Comparison of ENCODE assay signal across 8 mouse cellular contexts in the genomic region with DNA sequence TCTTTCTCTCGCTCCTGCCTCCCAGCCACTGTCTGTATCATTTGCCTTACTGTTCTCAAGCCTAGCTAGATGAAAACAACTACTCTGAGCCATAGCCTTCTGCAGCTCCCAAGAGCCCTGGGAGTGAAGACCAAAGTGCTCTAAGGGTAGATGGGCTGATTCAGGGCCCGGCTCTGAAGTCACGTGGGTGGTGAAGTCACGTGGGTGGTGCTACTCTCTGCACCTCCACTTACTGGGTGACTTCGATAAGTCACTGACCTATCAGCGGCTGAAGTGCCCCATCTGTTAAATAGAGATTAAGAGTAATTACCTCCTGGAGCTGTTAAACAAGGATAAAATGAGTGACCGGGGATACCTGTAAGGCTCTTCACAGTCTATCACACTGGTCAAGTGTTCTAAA. TPM values are rescaled to one million over a fixed set of nuclear protein-coding genes. Genes with fewer than 3 reads are reported as not detected.
DNase-seq lines count a peak whose midpoint lies in the region; ATAC-seq and TF ChIP-seq lines count a peak whose summit lies in the region.

No protein-coding gene starts in this region.

- no peak overlapping the region for H3K9ac ChIP-seq in midbrain, embryonic 14.5 days (replicated peaks; ENCODE audit: low read length)
- no peak overlapping the region for H3K9ac ChIP-seq in forebrain, embryonic 14.5 days (ENCODE audit: low read length)
- H3K9ac ChIP-seq in forebrain, postnatal 0 days = no peak overlapping the region

- no peak for TF ChIP-seq POLR2A in myocyte (IDR thresholded peaks at IDR 0.05; ENCODE audit: insufficient read length, low read depth)

- DNase-seq in adrenal gland, postnatal 36 days = peak; percentile 44 to 52
- DNase-seq in adrenal gland, adult 18-20 months (ENCODE audit: low spot score in 2 of 2) = no peak
- DNase-seq in midbrain, embryonic 10.5 days (ENCODE audit: low spot score) = no peak
- no peak for DNase-seq in midbrain, embryonic 14.5 days
- peak; percentile 40 for DNase-seq in induced T-regulatory cell, adult 2 months (ENCODE audit: low read depth)
- no peak for DNase-seq in forebrain, embryonic 14.5 days (ENCODE audit: low spot score)
- no peak for DNase-seq in forebrain, postnatal 0 days

- H3ac ChIP-seq in myocyte (ENCODE audit: control insufficient read depth, insufficient read length) = no peak overlapping the region

- H3K79me2 ChIP-seq in myocyte (ENCODE audit: control insufficient read depth, insufficient read depth) = no peaks in the 10 kb centered on the region

- TF ChIP-seq CTCF in forebrain, postnatal 0 days (IDR thresholded peaks at IDR 0.05; ENCODE audit: low read depth) = no peak

- peaks cover 35% of the 10 kb centered on the region for H3K36me3 ChIP-seq in midbrain, embryonic 10.5 days
- H3K36me3 ChIP-seq in midbrain, embryonic 14.5 days (ENCODE audit: control insufficient read depth, insufficient read depth, low read length) = peaks cover 35% of the 10 kb centered on the region
- H3K36me3 ChIP-seq in myocyte (ENCODE audit: control insufficient read depth, insufficient read depth) = peaks cover 3% of the 10 kb centered on the region
- peaks cover 39% of the 10 kb centered on the region for H3K36me3 ChIP-seq in forebrain, embryonic 14.5 days (ENCODE audit: control insufficient read depth, insufficient read depth, low read length)
- H3K36me3 ChIP-seq in forebrain, postnatal 0 days (ENCODE audit: insufficient read depth) = peaks cover 33% of the 10 kb centered on the region

- peaks cover 31% of the 10 kb centered on the region for H3K27me3 ChIP-seq in midbrain, embryonic 10.5 days (ENCODE audit: low read depth, poor library complexity, severe bottlenecking)
- H3K27me3 ChIP-seq in midbrain, embryonic 14.5 days (ENCODE audit: control insufficient read depth, insufficient read depth, low read length) = peaks cover 11% of the 10 kb centered on the region
- H3K27me3 ChIP-seq in myocyte (ENCODE audit: control insufficient read depth, insufficient read depth, insufficient read length) = peaks cover 10% of the 10 kb centered on the region
- peaks cover 9% of the 10 kb centered on the region; the same call in 1 of the 2 replicates for H3K27me3 ChIP-seq in forebrain, embryonic 14.5 days (replicated peaks; ENCODE audit: control insufficient read depth, insufficient read depth, low read length)
- H3K27me3 ChIP-seq in forebrain, postnatal 0 days (ENCODE audit: insufficient read depth, low read length) = peaks cover 9% of the 10 kb centered on the region; the same call in 1 of the 2 replicates

- WGBS in midbrain, embryonic 10.5 days = 80% methylated on average over 7 of the region's 7 CpGs
- 75% methylated on average over 7 of the region's 7 CpGs for WGBS in midbrain, embryonic 14.5 days
- 80% methylated on average over 7 of the region's 7 CpGs for WGBS in forebrain, embryonic 14.5 days
- WGBS in forebrain, postnatal 0 days = 73% methylated on average over 7 of the region's 7 CpGs

- no peak overlapping the region for H3K4me3 ChIP-seq in midbrain, embryonic 10.5 days
- no peak overlapping the region for H3K4me3 ChIP-seq in midbrain, embryonic 14.5 days (replicated peaks; ENCODE audit: low read depth, low read length)
- H3K4me3 ChIP-seq in myocyte = no peak overlapping the region
- no peak overlapping the region for H3K4me3 ChIP-seq in forebrain, embryonic 14.5 days (ENCODE audit: low read depth, low read length)
- no peak overlapping the region for H3K4me3 ChIP-seq in forebrain, postnatal 0 days (ENCODE audit: low read depth, low read length)

- ATAC-seq in midbrain, embryonic 14.5 days (ENCODE audit: low FRiP score, low TSS enrichment) = no peak
- ATAC-seq in forebrain, embryonic 14.5 days = no peak
- no peak for ATAC-seq in forebrain, postnatal 0 days

- H3K4me1 ChIP-seq in midbrain, embryonic 10.5 days = peaks cover 33% of the 10 kb centered on the region
- H3K4me1 ChIP-seq in midbrain, embryonic 14.5 days (ENCODE audit: control insufficient read depth, insufficient read depth, low read length) = no peaks in the 10 kb centered on the region
- no peaks in the 10 kb centered on the region; the same call in 1 of the 2 replicates for H3K4me1 ChIP-seq in forebrain, embryonic 14.5 days (ENCODE audit: control insufficient read depth, insufficient read depth, low read length)
- H3K4me1 ChIP-seq in forebrain, postnatal 0 days (ENCODE audit: insufficient read depth) = no peaks in the 10 kb centered on the region

- H3K4me2 ChIP-seq in midbrain, embryonic 14.5 days (ENCODE audit: low read length) = no peak overlapping the region
- no peak overlapping the region for H3K4me2 ChIP-seq in myocyte (ENCODE audit: low read depth)
- no peak overlapping the region for H3K4me2 ChIP-seq in forebrain, embryonic 14.5 days (ENCODE audit: low read length)
- no peak overlapping the region for H3K4me2 ChIP-seq in forebrain, postnatal 0 days (ENCODE audit: low read depth)

- no peaks in the 10 kb centered on the region for H3K9me3 ChIP-seq in midbrain, embryonic 10.5 days (replicated peaks)
- H3K9me3 ChIP-seq in midbrain, embryonic 14.5 days (ENCODE audit: control insufficient read depth, low read length) = no peaks in the 10 kb centered on the region
- no peaks in the 10 kb centered on the region for H3K9me3 ChIP-seq in forebrain, embryonic 14.5 days (replicated peaks; ENCODE audit: control insufficient read depth, low read length)
- no peaks in the 10 kb centered on the region for H3K9me3 ChIP-seq in forebrain, postnatal 0 days (ENCODE audit: low read length)

- peak overlapping the region; percentile 14; the same call in 1 of the 2 replicates for H3K27ac ChIP-seq in midbrain, embryonic 10.5 days (replicated peaks)
- H3K27ac ChIP-seq in midbrain, embryonic 14.5 days (replicated peaks; ENCODE audit: low read depth, low read length) = no peak overlapping the region
- H3K27ac ChIP-seq in forebrain, embryonic 14.5 days (ENCODE audit: low read depth, low read length) = no peak overlapping the region
- H3K27ac ChIP-seq in forebrain, postnatal 0 days (ENCODE audit: low read depth, low read length) = no peak overlapping the region

TF ChIP-seq in myocyte, 11 proteins besides CTCF, POLR2A, EP300 and RAD21 (continues in another document):
- TF ChIP-seq CEBPB (IDR thresholded peaks at IDR 0.05; ENCODE audit: insufficient read depth, poor library complexity, severe bottlenecking) (no peak), REST (IDR thresholded peaks at IDR 0.05; ENCODE audit: insufficient read depth, insufficient read length) (no peak), MYOD1 (IDR thresholded peaks at IDR 0.05; ENCODE audit: control insufficient read depth in 1 of 3, insufficient read length in 2 of 3, low read depth in 2 of 3) (no peak)

RNA-seq across cellular contexts. Expression of gene Tnk1, which starts 4.5 kb away (rescaled TPM):
- total RNA-seq in adrenal gland, postnatal 36 days (2021) = not detected
- under 1 TPM in 1 of 2 experiments, not detected in 1; 0.38 TPM for total RNA-seq in adrenal gland, adult 18-20 months (2021)
- polyA plus RNA-seq in midbrain, embryonic 10.5 days (2016; fragmentation: Nextera tagmentation; extraction: Ambion mirVana) = 0.41 and 0.44 TPM in 2 replicates
- polyA plus RNA-seq in midbrain, embryonic 14.5 days (2014; fragmentation: Nextera tagmentation; extraction: Ambion mirVana) = not detected in 2 replicates
- polyA plus RNA-seq in myocyte (2012; fragmentation: generic; extraction: Trizol) = not detected
- polyA plus RNA-seq in forebrain, embryonic 14.5 days (2014; fragmentation: Nextera tagmentation; extraction: Ambion mirVana) = 0.32 TPM in 1 of 2 replicates, not detected in the other
- not detected in 2 replicates for total RNA-seq in forebrain, postnatal 0 days (2014; rRNA removed)
- 0.10 and 0.23 TPM in 2 replicates for polyA plus RNA-seq in forebrain, postnatal 0 days (2015; fragmentation: Nextera tagmentation; extraction: Ambion mirVana)

RNA-seq across cellular contexts. Expression of gene Plscr3, which starts 7.8 kb away (rescaled TPM):
- total RNA-seq in adrenal gland, postnatal 36 days (2021) = 10 to 100 TPM; 49.3 to 50.4 TPM
- total RNA-seq in adrenal gland, adult 18-20 months (2021) = 10 to 100 TPM; 38.2 to 46.2 TPM
- 70.4 and 81.8 TPM in 2 replicates for polyA plus RNA-seq in midbrain, embryonic 10.5 days (2016; fragmentation: Nextera tagmentation; extraction: Ambion mirVana)
- polyA plus RNA-seq in midbrain, embryonic 14.5 days (2014; fragmentation: Nextera tagmentation; extraction: Ambion mirVana) = 41.3 and 51.9 TPM in 2 replicates
- 91.9 TPM for polyA plus RNA-seq in myocyte (2012; fragmentation: generic; extraction: Trizol)
- 44.3 and 49.0 TPM in 2 replicates for polyA plus RNA-seq in forebrain, embryonic 14.5 days (2014; fragmentation: Nextera tagmentation; extraction: Ambion mirVana)
- total RNA-seq in forebrain, postnatal 0 days (2014; rRNA removed) = 26.6 and 30.6 TPM in 2 replicates
- 36.2 and 38.2 TPM in 2 replicates for polyA plus RNA-seq in forebrain, postnatal 0 days (2015; fragmentation: Nextera tagmentation; extraction: Ambion mirVana)

RNA-seq across cellular contexts. Expression of gene Tmem256, which starts 15.7 kb away (rescaled TPM):
- total RNA-seq in adrenal gland, postnatal 36 days (2021) = 100 to 1,000 TPM; 144 to 166 TPM
- 100 to 1,000 TPM; 145 TPM for total RNA-seq in adrenal gland, adult 18-20 months (2021)
- 345 and 346 TPM in 2 replicates for polyA plus RNA-seq in midbrain, embryonic 10.5 days (2016; fragmentation: Nextera tagmentation; extraction: Ambion mirVana)
- 313 and 417 TPM in 2 replicates for polyA plus RNA-seq in midbrain, embryonic 14.5 days (2014; fragmentation: Nextera tagmentation; extraction: Ambion mirVana)
- polyA plus RNA-seq in myocyte (2012; fragmentation: generic; extraction: Trizol) = 259 TPM
- polyA plus RNA-seq in forebrain, embryonic 14.5 days (2014; fragmentation: Nextera tagmentation; extraction: Ambion mirVana) = 307 and 386 TPM in 2 replicates
- total RNA-seq in forebrain, postnatal 0 days (2014; rRNA removed) = 117 and 189 TPM in 2 replicates
- polyA plus RNA-seq in forebrain, postnatal 0 days (2015; fragmentation: Nextera tagmentation; extraction: Ambion mirVana) = 350 and 422 TPM in 2 replicates

RNA-seq across cellular contexts. Expression of gene Nlgn2, which starts 16.4 kb away (rescaled TPM):
- total RNA-seq in adrenal gland, postnatal 36 days (2021) = 10 to 100 TPM; 14.4 to 22.3 TPM
- total RNA-seq in adrenal gland, adult 18-20 months (2021) = 10 to 100 TPM; 19.7 to 24.9 TPM
- 6.1 and 8.6 TPM in 2 replicates for polyA plus RNA-seq in midbrain, embryonic 10.5 days (2016; fragmentation: Nextera tagmentation; extraction: Ambion mirVana)
- polyA plus RNA-seq in midbrain, embryonic 14.5 days (2014; fragmentation: Nextera tagmentation; extraction: Ambion mirVana) = 25.1 and 32.4 TPM in 2 replicates
- 12.8 TPM for polyA plus RNA-seq in myocyte (2012; fragmentation: generic; extraction: Trizol)
- 15.7 and 18.4 TPM in 2 replicates for polyA plus RNA-seq in forebrain, embryonic 14.5 days (2014; fragmentation: Nextera tagmentation; extraction: Ambion mirVana)
- total RNA-seq in forebrain, postnatal 0 days (2014; rRNA removed) = 82.2 and 104 TPM in 2 replicates
- polyA plus RNA-seq in forebrain, postnatal 0 days (2015; fragmentation: Nextera tagmentation; extraction: Ambion mirVana) = 13.0 and 18.2 TPM in 2 replicates

RNA-seq across cellular contexts. Expression of gene Tmem95, which starts 23.8 kb away (rescaled TPM):
- not detected for total RNA-seq in adrenal gland, postnatal 36 days (2021)
- not detected for total RNA-seq in adrenal gland, adult 18-20 months (2021)
- polyA plus RNA-seq in midbrain, embryonic 10.5 days (2016; fragmentation: Nextera tagmentation; extraction: Ambion mirVana) = not detected in 2 replicates
- not detected in 2 replicates for polyA plus RNA-seq in midbrain, embryonic 14.5 days (2014; fragmentation: Nextera tagmentation; extraction: Ambion mirVana)
- not detected for polyA plus RNA-seq in myocyte (2012; fragmentation: generic; extraction: Trizol)
- not detected in 2 replicates for polyA plus RNA-seq in forebrain, embryonic 14.5 days (2014; fragmentation: Nextera tagmentation; extraction: Ambion mirVana)
- not detected in 2 replicates for total RNA-seq in forebrain, postnatal 0 days (2014; rRNA removed)
- not detected in 2 replicates for polyA plus RNA-seq in forebrain, postnatal 0 days (2015; fragmentation: Nextera tagmentation; extraction: Ambion mirVana)

Comparison
In these comparisons a context has a peak if more than half of its experiments do, and no peak if none do; other contexts are left out.
1. DNase-seq: peak in adrenal gland, postnatal 36 days (2 of 2) and induced T-regulatory cell, adult 2 months (single experiment); none in adrenal gland, adult 18-20 months (0 of 2), midbrain, embryonic 10.5 days (single experiment), midbrain, embryonic 14.5 days (single experiment), forebrain, embryonic 14.5 days (single experiment) and forebrain, postnatal 0 days (single experiment).